Mouse (Mus musculus): ENCODE results near the gene Tbc1d23.
"Not testable (repeated sequence)": the region's sequence is repeated elsewhere in the genome, so short reads cannot be mapped to it uniquely, and the experiment has no call there.

Tbc1d23 gene

DNA sequence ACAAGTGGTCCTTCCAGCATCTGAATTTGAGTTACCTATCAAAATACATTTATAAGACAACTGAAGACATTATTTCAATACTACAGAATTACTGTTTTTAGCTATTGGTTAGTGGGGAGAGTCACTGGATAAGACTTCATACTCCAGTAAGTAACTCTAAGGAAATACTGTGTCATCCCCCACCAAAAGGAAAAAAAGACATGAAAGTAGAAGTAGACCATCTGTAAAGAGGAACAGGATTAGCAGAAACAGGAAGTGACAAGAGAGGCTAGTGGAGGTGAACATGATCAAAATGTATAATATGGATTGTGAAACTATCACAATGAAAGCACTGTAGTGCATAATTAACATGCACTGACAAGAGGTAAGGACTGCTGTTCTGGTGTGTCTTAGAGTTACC lies 15.3 kb downstream of the Tbc1d23 start:
- no peak for DNase-seq

DNA sequence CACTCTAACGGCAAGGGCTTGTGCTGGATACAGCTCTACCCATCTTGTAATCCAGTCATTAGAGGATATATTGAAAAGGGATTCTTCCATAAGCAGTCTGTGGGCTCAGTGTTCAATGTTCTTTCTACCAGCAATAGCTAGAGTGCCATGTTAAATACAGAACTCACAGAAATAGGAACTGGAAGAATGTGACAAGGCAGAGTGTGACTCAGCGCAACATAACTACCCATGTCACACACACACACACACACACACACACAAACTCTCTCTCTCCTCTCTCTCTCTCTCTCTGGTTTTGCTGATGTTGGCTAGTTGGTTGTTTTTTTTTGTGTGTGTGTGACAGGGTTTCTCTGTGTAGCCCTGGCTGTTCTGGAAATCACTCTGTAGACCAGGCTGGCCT lies 20.3 kb downstream of the Tbc1d23 start:
- no peak for DNase-seq

DNA sequence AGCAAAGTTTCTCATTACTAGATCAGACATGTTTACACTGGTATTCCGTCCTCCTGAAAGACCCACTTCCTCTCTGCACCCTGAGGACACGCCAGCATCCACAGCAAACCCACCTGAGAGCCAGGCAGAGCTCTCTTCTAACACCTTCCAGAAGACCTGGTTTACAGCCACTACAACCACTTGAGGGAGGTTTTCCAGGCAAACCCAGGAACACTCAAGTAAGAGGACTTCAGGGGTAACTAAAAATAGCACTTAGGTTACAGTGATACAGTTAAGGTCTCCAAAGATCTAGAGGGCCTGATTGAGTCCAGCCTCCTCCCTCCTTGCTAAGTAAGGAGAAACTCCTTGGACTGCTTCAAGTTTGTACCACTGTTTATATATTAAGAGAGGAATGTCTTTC lies 23.0 kb downstream of the Tbc1d23 start:
- DNase-seq: peak; percentile 49

DNA sequence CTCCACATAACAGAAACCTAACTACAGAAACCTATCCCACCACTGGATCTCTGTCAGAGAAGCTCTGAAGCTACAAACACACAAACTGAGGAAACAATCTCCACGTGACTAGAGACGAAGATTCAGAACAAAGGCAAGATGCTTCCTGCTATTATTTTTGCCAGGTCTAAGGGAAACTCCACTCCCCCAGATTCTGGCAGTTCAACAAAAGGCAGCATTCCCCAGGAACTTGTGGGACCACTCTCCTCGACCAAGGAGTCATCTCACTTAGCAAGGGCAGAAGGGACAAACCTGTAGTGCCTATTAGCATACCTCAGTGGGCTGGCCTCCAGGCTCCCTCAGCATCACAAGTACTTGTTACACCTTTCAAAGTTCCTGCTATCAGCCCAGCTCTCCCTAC lies 34.0 kb downstream of the Tbc1d23 start:
- DNase-seq: no peak

DNA sequence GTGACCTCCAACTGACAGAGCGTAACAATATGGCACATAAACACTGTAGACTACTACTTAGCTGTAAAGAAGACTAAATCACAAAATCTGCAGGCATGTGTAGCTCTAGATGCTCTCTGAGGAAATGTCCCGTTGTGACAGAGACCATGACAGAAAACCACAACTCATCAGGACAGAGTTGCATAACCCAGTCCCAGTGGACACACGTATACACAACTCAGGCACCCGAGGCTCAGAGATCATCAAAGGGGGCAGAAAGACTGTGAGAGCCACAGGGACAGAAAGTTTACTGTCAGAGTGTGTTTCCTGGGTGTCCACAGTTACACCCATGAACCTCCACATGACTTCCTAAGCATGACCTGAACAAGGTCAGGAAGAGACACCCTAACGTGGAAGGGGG lies 34.7 kb downstream of the Tbc1d23 start:
- no peak for DNase-seq

DNA sequence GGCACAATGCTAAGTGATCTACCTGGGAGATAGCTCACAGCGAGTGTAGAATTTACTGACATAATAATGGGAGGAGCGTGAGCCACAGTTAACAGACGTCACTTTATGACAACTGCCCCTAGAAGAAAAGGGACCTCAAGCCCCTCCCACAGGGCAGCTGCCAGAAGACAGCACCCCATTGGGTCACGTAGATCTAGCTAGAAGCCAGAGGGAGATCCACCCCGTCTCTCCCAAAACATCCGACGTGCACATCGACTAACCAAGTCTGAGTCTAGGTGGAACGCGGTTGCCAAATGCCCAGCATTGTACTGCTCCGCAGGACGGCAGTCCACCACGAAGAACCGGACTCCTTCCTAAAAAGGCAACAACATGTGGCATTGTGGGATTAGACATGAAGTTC lies 40.1 kb downstream of the Tbc1d23 start:
- DNase-seq: no peak

DNA sequence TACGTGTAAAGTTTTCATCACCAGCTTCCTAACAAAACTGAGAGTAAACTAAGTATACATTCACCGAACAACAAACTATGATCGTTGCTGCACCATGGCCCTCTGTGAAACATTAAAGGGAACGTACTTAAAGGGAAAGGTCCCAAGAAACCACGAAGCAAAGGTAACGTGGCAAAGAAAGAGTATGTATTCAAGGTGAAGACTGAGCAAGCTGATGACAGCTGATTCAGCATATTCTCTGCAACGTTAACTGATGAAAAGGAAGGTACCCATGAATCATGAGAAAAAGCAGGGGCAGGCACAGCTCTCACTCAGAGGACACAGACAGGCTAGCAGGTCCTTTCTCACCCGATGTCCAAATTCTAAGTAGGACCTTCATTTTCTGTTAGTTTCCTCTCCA lies 40.9 kb downstream of the Tbc1d23 start:
- DNase-seq: no peak

DNA sequence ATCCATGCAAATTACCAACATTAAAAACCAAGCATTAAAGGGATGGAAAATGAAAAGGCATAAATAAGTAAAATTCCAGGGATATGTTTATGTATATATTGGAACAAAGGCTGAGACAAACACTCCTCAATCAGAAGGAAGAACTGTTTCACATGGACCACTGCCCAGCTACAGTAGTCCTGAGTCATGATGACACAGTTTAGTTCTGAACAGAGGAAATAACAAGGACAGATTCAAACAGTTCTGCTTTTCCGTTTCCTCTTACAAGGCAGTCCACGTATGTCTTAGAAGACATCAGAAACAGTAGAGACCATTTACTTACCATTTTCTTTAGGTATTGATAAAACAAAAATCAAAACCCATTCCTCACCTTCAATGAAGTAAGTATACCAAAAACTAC lies 41.8 kb downstream of the Tbc1d23 start:
- no peak for DNase-seq

DNA sequence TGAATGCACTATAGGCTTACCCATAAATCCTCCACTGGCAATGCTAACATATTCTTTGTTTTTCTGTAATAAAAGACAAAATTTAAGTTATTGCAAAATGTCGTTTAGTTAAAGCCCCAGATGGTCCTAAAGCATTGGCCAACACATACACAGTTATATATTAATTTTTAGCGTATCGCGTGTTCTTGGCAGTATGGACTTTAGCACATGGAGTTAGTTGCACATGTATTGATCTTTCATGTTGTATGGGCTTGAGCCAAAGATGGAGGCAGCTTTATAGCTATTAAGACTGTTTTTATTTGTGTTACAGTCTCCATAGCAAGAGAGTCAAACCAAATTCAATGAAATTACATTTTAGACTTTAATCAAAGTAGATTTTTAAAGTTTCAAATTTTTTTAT lies 44.7 kb downstream of the Tbc1d23 start:
- DNase-seq: no peak

DNA sequence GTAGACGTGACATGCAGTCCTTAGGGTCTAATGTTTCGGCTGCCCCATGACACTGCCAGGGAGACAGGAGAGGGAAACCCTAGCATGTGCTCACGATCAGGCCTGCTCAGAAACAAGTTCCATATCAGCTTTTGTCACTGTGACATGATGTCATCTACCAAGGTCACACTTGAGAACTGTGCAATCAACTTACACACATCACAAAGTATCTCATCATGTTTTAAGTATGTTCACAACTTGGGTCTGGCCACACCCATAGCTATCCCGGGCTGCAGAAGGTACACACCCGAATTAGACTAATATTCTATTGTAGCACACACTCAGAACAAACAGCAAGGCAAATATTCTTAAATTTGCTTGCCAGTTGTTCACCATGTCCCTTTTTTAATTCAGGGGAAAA lies 49.3 kb downstream of the Tbc1d23 start:
- no peak for DNase-seq

DNA sequence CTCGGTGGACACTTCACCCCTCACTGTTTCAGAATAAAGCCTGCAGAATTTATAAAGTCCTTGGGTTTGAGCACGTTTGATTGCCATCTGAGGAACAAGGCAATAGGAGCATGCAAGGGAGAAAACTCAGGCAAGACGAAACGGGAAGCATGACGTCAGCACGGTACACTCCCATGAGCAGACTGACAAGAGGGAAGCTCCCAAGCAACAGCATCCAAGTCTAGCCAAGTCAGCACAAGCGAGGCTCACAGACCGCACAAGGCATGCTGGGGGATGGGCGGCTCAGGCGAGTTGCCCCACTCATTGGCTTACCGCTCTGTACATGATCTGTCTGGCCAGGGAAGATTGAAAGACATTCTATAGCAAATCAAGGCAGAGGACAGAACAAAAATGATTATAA lies 50.1 kb downstream of the Tbc1d23 start:
- DNase-seq: peak; percentile 19

DNA sequence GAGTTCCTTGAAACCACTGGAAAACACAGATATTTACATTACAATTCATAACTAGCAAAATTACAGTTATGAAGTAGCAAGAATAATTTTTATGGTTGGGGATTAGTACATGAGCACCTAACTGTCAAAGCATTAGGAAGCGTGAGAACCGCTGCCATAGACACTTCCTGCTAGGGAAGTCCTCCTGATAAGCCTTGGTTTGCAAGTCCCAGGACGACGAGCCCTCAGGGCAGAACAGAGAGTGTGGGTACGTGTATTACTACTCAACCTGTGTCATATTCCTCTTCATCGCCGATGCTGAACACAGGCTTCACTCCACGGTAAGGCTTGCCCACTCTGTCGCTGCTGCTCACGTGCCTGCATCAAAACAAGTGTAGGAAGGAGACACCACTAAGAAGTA lies 53.6 kb downstream of the Tbc1d23 start:
- no peak for DNase-seq

DNA sequence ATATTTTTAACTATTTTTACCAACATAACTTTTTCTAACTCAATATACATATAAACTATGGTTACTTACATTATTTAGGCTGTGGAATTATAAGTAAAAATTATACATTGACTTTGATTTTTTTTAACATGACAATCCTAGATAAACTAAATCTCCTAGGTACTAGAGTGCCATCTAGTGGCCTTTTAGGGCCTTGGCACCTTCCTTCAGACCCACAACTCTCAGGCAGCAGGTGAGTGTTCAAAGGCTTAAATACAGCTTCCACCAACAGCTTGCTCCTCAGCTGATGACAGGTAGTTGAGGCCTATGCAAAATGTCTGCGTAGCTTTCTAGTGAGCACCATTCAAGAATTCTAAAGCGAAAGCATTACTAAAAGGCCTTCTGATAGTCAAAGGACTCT lies 54.0 kb downstream of the Tbc1d23 start:
- DNase-seq: peak; percentile 39

DNA sequence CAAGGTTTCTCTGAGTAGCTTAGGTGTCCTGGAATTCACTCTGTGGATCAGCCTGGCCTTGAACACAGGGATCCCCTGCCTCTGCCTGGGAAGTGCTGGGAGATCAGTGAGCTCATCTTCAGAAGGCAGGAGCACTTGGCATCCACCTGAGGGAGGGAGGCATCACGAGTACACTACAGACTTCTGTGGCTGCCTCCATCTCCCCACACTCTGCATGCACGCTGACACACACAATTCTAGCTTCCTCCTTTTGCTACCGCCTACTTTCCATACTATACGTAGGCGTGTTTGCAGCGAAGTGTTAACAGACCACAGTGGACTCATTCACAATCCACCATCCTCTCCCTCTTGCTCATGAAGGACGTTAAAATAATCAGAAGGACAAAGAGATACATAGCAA lies 55.0 kb downstream of the Tbc1d23 start:
- DNase-seq: no peak

DNA sequence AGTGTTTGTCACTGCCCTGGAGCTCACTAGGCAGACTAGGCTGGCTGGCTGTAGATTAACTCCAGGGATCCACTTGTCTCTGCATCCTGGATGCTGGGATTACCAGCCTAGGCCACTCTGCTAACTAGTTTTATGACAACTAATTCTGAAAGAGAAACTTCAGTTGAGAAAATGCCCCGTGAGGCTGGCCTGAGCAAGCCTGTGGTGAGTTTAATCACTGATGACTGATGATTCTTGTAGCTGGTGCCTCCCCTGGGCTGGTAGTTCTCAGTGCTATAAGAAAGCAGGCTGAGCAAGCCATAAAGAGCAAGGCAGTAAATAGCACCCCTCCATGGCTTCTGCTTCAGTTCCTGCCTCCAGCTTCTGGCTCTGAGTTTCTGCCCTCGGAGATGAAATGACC lies 55.6 kb downstream of the Tbc1d23 start:
- DNase-seq: no peak

DNA sequence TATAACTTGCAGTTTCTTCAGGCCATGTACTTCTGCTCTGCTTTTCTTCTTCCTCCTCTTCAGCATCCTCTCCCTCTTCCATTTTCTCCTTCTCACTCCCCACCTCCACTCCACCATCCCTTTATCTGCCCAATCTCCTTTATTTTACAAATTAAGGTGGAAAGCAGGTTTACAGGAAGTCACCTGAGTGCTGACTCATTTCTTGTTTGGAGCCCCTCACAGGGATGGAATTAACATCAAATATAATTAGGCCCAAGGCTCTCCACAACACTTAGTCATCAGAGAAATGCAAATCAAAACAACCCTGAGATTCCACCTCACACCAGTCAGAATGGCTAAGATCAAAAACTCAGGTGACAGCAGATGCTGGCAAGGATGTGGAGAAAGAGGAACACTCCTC lies 56.8 kb downstream of the Tbc1d23 start:
- not testable (repeated sequence) for DNase-seq

DNA sequence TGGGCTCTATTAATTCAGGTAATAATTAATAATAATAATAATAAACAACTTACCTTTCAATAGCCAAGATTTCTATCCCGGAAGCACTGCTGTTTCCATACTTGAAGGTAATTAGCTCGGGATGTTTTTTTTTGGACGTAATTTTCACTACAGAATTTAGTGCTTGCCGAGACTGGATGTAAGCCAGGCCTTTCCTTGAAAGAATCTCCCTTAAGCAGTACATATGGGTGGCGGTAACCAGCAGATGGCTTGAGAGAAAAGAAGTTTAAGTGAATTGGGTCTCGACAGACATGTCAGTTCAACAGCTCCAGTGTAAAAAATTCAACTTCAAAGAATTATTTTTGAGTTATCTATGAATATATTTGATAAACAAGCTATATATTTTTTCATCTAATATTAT lies 59.7 kb downstream of the Tbc1d23 start:
- no peak for DNase-seq

DNA sequence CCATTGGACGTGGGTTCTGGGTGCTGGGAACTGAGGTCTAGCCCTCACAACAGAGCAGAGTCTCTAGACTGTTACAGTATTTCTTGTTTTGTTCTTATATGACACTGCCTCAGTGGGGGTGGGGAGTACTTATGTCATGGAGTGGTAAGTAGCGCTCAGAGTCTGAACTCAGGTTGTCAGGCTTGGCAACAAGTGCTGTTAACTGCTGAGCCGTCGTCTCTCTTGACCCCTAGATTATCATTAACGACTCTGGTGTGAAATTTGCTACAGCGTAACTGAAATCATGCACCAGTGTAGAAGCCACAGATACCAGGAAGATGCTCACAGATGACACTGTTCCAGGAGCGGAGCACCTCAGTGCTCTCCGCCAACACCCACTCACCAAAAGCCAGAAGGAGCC lies 60.1 kb downstream of the Tbc1d23 start:
- no peak for DNase-seq

DNA sequence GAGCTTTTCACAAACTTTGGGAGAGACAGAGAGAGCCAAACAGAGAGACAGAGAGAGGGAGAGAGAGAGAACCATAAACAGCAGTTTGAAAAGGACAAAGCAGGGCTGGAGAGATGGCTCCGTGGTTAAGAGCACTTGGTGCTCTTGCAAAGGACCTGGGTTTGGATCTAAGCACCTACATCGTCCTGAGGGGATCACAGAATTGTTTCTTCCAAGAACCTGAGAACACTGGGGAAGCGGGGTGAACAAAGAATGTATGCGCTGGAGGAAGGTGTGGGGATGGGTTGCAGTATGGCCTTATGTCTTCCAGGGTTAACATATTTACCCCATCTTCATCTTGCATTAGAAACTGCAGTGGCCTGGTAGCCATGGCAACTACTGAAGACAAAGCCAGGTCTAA lies 63.1 kb downstream of the Tbc1d23 start:
- no peak for DNase-seq

DNA sequence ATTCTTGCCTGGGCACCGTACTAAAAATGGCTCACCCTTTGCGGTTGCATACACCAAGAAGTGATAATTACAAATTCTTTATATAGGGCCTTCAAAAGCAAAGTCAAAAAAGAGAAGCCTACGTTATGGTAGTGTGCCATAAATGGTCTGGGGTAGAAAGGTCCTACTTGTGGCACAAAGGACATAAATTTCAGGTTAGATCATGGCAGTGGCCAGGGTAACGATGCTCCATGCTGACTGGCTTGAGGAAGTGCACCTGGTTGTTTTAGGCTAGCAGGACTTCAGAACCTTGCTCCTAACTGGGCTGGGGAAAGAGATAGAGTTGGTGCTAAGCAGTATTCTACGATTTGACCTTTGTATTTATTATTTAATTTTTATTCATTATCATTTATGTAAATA lies 63.8 kb downstream of the Tbc1d23 start:
- no peak for DNase-seq

DNA sequence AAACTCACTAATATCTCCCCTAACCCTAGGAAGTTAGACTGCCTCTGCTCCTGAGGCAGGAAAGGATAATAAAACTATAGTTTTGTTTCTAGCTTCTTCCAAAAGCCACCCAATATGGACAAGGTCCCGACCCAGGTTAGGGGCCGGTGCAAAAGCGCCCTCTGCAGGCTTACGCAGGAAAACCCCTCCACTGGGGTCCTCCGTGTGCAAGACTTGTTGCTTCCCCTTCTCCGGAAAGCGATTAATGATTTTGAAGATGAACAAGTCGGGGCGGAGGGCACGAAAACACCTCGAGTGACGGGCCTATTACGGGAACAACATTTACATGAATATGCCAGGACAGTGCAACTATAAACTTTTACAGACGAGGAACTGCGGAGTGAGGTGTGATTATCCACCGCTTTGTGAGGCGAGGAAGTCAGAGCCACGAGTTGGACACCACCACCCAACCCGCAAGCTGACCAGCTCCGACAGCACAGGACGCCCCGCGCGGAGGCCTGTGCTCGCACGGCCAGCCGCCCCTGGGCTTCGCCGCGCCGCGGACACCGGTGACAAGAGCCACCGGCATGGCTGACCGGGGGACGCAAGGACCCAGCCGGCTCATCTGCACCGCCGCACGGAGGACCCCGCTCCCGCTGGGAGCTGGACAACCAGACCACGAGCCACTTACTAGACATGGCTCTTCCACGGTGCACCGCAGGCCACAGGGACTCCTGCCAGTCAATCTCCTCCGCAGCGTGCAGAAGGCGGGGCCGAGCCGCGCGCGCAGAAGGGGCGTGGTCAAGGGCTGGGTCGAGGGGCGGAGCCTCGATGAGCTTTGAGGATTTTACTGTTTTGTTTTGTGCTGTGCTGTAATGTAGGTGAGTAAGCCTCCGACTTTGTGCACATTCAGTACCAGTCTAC lies 64.4 kb downstream of the Tbc1d23 start, which contains the start of gene Nit2:
TSS of gene Nit2 (minus strand) at position 731 of the 903 bp plus-strand sequence.
- DNase-seq: peak; percentile 97

DNA sequence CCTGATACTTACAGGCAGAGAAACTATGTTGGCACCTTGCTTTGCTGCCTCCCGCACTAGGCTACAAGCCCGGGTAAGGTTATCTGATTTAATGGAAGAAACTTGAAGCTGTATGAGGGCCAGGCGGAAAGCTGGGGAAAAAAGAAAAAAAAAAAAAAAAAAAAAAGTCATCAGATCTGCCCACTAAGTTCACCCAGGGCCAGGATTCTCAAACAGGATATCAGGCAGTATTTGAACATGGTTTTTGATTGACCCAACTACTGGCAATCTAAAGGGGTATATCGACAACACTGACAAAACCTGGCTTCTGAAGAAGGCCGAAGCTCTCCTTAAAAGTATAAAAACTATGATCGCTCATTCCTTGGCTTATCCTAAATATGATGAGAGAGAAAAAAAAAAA lies 65.2 kb downstream of the Tbc1d23 start:
- DNase-seq: no peak

DNA sequence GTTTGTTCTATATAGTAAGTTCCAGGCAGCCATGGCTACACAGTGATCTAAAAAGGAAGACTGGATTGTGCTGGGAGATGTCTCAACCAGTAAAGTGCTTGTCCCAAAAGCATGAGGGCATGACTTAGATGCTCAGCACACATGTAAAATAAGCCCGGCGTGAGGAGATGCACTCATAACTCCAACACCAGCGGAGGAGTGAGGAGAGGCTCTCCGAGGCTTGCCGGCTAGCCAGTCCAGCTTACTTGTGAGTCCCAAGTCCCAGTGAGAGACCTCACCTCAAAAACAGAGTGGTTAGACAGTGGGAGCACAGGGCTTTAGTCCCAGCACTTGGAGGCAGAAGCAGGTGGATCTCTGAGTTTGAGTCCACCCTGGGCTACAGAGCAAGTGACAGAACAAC lies 66.1 kb downstream of the Tbc1d23 start:
- no peak for DNase-seq

DNA sequence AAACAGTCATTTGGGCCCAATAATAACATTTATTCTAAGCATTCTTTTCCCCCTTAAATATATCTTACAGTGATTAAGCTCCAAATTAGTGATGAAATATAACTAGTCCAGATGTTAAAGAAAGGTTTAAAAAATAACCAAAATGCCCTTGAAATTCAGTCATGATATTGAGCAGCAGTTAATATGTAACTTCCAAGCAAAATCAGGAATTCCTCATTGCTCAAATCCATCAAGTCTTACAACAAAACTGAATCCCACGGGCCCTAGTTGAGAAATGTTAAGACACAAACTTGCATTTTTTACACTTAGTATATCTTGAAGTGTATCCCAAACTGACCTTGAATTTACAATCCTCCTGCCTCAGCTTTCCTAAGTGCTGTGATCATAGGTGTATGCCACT lies 67.6 kb downstream of the Tbc1d23 start:
- no peak for DNase-seq

DNA sequence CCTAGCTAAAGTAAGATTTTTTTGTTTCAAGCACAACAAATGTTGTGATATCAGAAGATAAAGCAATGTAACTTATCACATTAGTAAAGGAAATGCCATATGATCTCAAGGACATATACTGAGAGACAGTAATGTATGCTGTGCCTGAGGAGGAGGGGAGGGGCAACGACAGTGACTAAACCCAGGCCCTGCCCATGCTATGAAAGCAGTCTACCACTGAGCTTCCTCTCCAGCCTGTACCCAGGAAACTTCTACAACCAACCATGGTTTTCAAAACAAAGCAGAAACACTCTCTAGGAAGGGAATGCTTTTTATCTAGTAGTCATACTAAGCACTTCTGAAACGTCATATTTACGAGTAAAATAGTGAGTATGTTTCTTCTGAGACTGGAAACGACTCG lies 68.5 kb downstream of the Tbc1d23 start:
- no peak for DNase-seq

Measured in lung, postnatal 14 days (tissue).